Mouse (Mus musculus): ENCODE data around the gene Otos.

Gene Otos

DNA sequence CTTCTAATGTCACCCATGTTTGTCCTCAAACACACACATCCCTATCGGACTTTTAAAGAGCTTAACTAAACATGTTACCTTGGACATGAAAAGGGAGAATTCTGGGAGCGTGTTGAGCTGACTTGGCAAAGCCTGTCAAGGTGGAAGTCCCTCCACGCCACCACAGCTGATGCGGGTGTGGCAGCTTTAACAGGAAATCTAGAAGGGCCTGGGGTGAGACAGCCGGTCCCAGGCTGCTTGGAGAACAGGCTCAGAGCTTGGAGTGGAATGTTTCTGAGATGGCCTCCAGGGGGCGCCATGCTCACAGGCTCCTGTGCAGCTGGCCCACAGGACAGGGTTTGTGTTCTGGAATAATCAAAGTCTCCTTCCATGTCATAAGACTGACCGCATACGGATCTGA, at the start of gene Otos:
Otos (minus strand) TSS at position 169 of the 400 bp plus-strand sequence.
- peak; percentile 70 for ATAC-seq (ENCODE audit: low TSS enrichment)

DNA sequence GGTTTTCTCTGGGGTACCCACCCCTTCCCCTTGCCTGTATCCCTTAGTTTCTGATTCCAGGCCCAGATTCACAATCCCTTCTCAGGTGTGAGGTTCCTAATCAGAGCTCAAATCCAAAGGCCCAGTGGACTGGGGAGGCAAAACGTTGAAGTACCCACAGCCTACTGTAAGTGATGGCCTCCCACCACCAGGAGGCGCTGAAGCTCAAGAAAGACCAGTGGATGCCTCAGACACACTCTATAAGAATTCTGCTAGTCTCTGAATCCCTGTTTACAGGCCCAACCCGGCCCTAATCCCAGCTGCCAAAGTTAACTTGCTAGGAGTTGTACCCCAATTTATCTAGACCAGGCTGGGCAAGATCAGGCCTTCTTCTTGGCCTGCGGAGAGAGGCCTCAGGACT, 48.2 kb upstream of the Otos start:
- peak; percentile 75 for ATAC-seq (ENCODE audit: low TSS enrichment)

DNA sequence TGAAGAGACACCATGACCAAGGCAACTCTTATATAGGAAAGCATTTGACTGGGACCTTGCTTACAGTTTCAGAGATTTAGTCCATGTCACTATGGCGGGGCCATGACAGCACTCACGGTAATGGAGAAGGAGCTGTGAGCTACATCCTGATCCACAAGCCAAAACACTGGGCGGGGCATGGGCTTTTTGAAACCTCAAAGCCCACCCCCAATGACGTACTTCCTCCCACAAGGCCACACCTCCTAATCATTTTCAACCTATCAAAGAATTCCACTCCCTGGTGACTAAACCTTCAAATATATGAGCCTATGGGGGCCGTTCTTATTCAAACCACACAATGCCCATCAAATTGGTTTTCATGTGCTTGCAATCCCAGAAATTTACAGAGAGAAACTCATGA, 47.1 kb upstream of the Otos start:
- ATAC-seq (ENCODE audit: low TSS enrichment), result no peak

DNA sequence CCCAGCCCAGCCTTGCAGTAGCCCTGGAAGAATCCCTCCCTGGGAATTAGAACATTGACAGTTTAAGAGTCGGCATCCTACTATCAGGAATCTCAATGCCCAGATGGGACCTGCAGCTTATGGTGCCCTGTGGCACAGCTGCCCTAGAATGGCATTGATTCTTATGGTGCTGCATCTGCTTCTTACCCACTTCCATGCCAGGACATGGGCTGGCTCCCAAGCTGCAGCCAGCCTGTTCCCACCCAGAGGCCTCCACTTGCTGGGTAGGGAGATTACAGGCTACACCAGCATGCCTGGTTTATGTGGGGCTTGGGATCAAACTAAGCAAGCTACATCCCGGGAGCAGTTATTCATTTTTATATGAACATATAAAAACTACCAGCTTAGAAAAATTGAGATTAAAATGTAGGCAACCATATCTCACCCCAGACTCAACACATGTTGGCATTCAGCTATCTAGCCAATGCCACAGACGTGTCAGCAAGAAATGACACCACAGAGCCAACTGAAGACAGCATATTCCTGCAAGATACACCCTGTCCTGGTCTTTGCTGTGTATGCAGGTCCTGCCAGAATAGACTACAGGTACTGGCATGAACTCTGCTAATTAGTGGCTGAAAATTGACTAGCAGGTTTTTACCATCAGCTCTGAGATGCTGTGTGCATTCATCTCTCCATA, 42.7 kb upstream of the Otos start:
- ATAC-seq (ENCODE audit: low TSS enrichment), result no peak

DNA sequence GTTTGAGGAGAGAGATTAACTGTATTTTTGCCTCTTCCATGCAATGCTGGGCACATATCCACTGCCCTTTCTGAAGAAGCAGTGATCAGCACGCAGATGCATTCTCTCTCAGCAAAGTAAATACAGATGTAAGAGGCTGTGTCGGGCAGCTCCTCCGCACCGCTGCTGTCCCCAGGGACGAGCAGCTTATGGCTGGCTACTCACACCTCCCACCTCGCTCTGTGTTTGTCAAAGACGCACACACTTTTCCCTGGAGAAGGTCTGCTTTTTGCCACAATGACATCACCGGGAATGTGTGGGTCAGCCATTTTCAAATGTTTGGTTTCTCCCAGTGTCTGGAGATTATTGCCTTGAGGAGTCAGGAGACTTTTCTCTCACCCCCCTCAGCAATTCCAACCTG, 38.4 kb upstream of the Otos start:
- ATAC-seq (ENCODE audit: low TSS enrichment), result 0 out of 2 replicates have a peak, but pooled peaks have one; percentile 17

DNA sequence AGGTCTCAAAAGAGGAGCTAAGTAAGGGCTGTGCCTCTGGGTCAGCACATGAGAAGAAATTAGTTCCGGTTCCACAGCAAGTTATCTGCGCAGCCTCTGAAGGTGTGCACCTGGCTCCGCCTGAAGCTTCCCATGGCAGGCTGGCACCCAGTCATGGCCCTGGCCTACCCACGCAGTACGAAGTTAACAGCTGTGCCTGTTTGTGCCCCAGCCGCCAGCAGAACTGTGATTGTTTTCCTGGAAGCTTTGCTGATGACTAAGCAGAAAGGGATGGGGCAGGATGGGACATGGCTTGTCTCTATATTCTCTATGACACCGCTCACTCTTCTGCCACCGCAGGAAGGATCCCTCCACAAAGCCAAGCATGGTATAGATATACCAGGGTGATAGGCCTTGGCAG, 34.5 kb upstream of the Otos start:
- peak; percentile 81 for ATAC-seq (ENCODE audit: low TSS enrichment)

DNA sequence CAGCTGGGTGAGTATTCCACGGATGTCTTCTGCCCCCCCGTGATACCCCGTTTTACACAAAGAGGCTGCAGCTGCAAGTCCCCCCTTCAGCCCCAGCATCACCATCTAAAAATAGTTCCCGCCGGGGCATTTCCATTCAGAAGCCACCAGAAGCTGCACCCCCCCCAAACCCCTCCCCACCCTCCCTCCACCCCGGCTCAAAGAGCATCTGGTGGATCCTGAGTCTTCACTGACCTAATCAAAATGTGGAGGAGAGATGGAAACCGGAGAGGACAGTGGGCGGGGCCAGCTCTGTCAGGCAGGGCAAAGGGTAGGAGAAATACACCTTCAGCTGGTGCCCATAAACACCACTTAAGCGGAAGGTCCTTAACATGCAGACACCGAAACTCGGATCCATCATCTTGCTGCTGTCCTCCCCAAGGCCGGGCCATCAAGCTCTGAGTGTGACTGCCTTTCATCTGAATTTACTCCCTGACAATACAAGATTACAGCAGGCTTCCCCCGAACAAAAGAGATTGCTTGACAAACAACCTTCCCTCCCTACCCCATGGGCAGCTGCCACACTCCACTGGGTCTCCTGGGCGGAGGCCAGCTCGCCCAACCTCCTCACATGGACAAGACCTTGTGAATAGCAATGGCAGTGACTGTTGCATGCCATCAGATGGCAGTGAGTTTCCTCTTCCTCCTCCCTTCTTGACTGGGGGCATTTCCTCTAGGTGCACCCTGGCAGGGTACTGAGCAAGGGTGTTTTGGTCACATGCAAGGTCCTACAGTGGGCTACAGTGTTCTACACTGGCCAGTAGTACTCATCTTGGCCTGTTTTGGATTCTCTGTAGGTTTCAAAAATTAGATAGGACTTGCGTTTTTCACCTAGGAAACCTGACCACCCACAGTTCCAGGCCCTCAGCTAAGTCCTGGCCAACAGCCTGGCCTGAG, 32.3 kb upstream of the Otos start:
- no peak for ATAC-seq (ENCODE audit: low TSS enrichment)

DNA sequence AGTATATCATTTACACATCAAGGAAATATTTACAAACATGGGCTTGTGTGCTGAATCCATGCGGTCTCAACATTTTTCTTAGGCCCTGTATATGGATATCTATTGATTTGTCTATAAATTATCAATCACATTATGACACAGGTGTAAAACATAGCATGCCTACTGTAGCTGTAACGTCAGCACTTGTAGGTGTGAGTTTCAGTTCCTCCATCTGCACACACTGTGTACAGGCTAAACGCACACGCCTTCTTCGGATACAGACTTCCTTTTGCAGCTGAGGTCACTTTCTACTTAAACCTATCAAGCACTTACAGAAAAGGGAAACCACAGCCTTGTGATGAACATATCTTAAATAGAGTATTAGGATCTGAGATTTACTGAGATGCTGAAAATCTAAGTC, 30.1 kb upstream of the Otos start:
- ATAC-seq (ENCODE audit: low TSS enrichment), result no peak

DNA sequence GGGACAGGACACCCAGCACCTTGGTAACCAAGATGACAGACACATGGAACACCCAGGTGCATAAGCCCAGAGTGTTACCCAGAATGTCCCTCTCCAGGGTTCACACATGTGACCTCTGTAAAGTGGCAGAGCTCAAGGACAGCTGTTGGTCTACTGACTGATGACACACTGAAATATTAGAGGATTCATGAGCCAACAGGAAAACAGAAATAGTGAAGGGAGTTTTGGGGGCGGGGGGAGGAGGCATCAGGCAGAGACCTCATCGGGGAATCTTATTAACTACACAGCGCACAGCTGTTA, 28.0 kb upstream of the Otos start:
- ATAC-seq (ENCODE audit: low TSS enrichment), result no peak

DNA sequence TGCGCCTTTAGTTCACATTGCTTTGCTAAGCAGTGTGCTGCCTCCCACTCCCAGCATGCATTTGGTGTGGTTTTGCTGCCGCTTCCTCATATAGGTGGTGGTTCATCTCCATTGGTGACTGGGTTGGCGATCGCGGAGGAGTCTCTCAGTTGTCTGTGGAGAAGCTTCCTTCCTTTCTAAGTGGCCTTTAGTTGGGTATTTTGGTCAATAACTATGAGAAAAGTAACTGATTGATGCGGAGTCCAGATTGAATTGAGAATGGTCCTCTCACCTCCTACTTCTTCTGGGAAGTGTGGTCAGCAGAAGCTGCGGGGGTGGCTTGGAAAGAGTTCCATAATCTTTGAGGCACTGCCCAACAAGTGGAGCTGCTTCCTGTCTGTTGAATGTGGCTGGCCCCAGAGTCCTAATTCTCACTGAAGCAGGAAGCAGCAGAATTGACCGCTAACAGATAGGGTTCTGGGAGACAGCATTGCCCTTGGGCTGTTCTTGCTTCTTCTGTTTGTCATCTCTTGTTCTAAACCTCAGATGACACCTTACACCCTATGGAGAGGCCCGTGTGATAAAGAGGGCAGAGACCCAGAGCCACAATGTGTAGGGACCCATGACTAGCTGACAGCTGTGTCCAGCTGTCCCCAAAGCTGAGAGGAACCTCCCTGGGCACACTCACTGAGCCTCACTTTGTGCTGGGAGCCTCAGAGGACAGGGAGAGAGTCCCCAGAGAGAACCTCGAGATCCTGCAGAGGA, 27.5 kb upstream of the Otos start:
- peak; percentile 78 for ATAC-seq (ENCODE audit: low TSS enrichment)

DNA sequence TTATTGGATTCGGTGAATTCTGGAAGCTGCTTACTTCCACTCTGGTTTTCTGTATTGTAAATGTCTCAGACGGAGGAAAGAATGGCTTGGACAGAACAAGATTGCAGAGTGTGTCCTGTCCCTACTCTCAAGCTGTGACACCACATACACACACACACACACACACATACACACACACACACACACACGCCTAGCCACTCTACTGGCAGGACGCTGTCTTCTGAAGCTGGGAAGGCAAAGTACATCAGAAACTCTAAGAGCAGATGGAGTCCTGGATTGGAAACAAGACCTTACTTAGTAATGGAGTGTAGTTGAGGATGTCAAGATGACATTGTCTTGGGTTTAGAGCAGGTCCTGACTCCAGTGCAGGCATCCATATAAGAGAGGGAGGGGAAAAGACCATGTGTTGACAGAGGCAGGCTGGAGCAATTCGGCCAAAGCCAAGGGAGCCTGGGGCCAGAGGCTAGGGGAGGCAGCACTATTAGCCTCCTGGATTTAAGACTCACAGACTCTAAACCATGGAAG, 24.7 kb upstream of the Otos start:
- ATAC-seq (ENCODE audit: low TSS enrichment), result no peak

DNA sequence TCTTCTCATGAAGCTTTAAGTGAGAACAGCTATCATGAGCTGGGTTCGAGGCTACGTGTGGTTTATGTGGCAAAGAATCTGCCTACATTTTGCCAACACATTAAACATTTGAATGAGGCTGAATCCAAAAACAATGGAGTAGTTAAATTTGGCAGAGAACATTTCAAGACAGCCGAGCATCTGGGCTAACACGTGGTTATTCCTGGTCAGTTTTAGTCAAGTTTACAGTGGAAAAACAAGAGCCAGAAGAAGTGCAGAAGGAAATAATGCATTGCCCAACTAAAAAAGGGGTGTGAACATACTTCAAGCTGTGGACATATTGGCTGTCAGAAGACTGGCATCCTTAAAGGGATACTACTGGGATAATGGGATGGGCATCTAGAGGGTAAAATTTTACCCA, 22.7 kb upstream of the Otos start:
- peak; percentile 34; the same call in 1 of the 2 replicates for ATAC-seq (ENCODE audit: low TSS enrichment)

DNA sequence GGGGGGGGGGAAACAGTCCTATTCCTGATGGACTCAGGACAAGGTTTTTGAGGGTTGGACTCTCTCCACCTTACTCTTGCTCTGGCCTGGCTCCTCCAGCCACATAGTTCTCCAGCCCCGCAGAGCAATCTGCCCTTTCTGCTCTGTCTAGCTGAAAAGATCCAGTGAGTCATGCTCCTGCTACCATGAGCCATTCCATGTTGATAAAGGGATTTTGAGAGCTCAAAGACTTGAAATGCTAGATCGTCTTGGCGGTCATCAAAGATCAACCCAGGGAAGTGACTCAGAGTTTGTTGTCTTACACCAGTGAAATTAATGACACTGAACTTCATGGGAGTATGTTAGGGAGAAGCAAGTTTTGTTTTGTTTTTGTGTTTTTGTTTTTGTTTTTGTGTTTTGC, 20.8 kb upstream of the Otos start:
- ATAC-seq (ENCODE audit: low TSS enrichment), result no peak

DNA sequence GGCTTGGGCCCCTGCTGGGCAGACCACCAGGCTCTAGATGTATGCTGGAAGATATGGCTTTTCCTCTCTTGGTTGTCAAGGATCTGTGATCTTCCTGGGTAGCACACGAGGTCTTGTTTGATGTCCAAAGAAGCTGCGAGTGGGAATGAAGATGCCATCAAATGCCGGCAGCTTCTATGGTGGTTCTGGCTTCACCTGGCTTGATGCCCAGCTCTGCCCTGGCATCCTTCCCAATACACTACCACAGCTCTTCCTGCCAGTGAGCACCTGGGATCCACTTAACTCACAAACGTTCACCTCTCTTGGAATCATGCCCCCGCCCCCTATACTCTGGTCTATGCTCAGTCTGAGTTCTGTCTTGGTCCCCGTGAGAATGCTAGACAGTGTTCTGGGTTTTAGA, 18.5 kb upstream of the Otos start:
- no peak for ATAC-seq (ENCODE audit: low TSS enrichment)

DNA sequence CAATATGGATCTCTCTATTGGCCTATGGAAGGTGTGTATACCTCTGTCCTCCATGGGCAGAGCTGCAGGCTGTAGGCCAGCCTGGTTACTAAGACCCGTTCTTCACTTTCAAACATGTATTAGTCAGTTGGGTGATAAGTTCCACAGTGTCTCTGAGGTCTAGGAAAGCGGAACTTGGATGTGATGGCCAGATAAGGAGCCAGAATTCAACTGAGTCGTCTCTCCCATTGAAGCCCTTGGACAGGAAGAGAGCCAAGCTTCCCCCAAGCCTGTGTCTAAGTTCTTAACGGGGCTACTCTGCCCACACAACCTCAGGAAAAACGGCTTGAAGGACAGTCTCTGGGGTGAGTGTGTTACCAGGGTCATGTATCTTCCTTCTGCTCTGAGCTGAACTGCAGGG, 10.8 kb upstream of the Otos start:
- ATAC-seq (ENCODE audit: low TSS enrichment), result no peak

DNA sequence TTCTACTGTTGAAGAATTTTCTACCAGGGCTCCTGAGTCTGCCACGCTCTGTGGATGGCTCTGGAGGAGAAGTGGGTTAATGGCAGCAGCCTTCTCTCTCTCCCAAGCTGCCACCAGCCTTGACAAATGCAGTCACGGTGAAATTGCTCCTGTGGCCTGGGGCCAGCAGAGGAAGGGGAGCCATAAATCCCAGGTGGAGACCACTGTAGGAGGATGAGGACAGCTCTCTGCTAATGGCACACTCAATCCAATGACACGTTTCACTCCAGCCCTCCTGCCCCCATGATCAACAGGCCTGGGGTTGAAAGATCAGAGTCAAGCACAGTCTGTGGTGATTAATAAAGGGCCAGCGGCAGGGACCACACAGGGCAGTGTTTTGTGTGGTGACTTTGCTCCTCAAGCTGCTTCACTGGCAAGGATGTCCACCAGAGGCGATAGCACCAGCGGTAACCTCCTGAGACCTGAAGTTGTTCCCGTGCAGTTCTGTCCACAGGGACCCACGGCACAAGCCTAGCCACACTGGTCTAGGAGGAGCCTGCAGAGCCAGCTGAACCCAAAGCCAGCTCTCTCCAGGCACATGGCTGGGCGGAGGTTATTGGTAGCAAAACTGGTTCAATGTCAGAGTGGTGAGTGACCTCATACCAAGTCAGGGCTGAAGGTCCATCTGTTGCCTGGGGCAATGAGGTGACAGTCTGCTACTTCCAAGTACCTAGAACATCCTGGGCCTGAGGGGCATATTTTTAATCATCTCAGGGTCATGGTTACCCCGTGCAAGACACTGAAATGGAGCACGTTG, 8.6 kb upstream of the Otos start:
- no peak for ATAC-seq (ENCODE audit: low TSS enrichment)

DNA sequence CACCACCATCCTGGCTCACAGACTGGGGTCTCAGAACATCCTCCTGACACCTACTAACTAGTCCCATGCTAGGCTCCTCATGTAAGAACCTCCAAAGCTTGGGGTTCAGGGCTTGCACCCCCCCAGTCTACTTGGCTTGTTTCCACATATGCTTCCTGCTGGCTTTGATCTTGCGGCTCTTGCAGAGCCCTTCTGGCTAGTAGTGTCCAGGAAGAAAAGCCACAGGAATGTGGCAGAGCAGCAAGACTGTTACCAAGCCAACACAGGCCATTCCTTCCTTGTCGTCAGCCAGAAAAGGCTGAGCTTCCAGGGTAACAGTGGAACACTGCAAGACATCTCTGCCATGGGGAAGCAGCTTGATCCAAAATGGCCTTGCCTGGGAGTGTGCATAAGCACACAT, 6.0 kb upstream of the Otos start:
- no peak for ATAC-seq (ENCODE audit: low TSS enrichment)

DNA sequence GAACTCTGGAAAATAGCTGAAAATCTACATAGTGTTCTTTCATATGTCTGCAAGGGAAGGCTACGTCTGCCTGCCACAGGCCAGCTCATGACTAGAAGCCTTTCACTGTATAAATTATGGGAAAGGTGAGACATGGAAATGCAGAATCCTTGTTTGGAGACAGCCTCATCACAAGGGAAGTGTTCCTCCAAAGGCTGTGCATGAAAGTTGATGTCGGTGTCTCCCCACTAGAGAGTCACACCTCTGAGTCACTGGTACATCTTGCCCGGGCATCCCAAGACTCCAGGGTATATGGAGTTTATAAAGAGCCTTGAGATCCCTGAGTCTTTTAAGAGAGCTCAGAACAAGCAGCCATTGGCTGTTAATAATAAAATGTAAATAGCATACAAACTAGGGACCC, 4.5 kb upstream of the Otos start:
- ATAC-seq (ENCODE audit: low TSS enrichment), result peak; percentile 68

DNA sequence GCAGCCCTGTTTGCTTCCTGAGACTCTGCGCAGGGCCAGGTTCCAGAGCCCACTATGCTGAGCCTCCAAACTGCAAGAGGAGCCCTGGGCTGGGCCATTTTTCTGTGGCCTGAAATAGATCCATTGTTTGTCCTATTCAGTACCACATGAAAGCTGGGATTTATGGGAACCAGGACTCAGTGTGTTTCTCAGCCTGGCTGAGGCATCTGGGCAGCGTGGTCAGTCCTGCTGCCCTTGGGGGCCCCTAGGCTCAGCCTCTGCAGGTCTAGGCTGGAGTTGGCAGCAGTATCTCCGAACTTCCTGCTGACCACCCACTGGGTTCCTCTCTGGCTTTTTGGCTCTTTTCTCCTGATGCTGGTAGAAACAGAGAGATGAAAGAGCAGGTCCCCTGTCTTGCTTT, 2.8 kb upstream of the Otos start:
- no peak for ATAC-seq (ENCODE audit: low TSS enrichment)

DNA sequence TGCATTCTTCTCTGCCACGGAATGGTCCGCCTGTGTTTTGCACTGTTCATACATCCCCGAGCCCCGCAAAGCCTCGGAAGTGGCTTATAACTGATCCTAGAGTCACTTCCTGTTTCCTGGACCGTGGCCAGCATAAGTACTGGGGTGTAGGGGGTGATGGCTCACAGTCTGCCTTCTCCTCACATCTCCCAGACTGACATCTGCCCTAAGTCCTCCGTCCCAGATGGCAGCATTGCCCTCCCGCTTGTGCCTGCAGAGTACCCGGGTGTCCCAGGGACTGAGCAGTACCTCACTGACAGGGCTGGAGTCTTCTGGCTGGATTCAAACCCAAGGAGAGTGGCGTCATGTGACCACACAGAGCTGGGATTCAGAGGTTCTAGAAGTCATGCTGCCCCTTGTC, 444 bp downstream of the Otos start:
- no peak for ATAC-seq (ENCODE audit: low TSS enrichment)

DNA sequence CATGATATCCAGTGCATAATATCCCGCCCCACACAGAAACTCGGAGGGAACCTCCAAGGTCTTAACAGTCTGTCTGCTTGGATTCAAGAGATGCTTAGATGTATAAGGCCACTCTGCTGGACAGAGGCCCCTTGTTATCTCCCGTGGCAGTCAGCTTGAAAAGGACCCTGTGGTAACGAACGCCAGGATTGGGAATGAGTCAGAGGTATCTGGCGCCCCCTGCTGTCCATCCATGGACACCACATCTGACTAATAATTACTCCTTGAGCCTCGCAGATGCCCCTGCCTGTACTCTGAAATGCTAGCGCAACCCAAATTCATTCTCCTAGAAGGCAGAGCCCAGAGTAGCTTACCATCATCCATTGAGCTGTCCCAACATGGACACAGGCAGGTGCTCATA, 889 bp downstream of the Otos start:
- ATAC-seq (ENCODE audit: low TSS enrichment), result peak; percentile 45; the same call in 1 of the 2 replicates

DNA sequence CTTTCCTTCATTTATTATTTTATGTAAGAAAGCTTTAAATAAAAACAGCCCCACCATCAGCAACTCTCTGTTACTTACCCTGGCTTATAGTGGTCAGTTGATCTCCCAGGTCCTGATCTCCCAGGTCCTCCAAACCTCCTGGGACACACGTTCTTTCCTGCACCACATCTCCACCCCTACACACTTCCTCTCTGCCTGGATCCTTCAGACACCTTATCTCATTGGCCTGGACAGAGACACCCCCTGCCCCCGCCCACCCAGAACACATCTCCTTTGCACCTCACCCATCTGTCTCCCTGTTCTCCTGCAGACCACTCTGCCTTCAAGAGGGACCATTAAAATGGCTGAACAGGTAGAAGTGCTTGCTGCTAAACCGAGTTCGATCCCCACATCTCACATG, 1.6 kb downstream of the Otos start:
- ATAC-seq (ENCODE audit: low TSS enrichment), result no peak
